Mouse (Mus musculus): Measurements from ENCODE around the gene Gm20867. TPM values are rescaled to one million over a fixed set of nuclear protein-coding genes. Genes with fewer than 3 reads are reported as not detected.

The Gm20867 gene
- not detected for polyA plus RNA-seq (2012; fragmentation: generic; extraction: Trizol)

GRCm38 (mm10) chrY:77963104-77963503 is at the start of gene Gm20867:
Gene Gm20867, minus strand, starts transcription at chrY:77963204.

Other genes with a start within 250 kb of the Gm20867 start
- not detected for gene Gm29564, start 249.8 kb upstream of the Gm20867 start, polyA plus RNA-seq (2012; fragmentation: generic; extraction: Trizol)